ENCODE assay signal across 8 mouse cellular contexts in genomic region chr3:30599711-30600545, GRCm38 (mm10). TPM values are rescaled to one million over a fixed set of nuclear protein-coding genes. Genes with fewer than 3 reads are reported as not detected.
A peak's percentile ranks its signal among the peaks of the same experiment; 100 is the strongest.
DNase-seq lines count a peak whose midpoint lies in the region; ATAC-seq and TF ChIP-seq lines count a peak whose summit lies in the region.

TSS of gene Actrt3 (minus strand) at chr3:30599939.

- ATAC-seq in hindbrain, embryonic 12.5 days (ENCODE audit: low FRiP score) = no peak
- no peak for ATAC-seq in midbrain, embryonic 14.5 days (ENCODE audit: low FRiP score, low TSS enrichment)
- no peak for ATAC-seq in stomach, embryonic 16.5 days (ENCODE audit: insufficient read depth, low FRiP score)

- H3K4me3 ChIP-seq in forebrain, embryonic 10.5 days = peak within 1 kb of the TSS; percentile 92
- H3K4me3 ChIP-seq in hindbrain, embryonic 12.5 days = peak within 1 kb of the TSS; percentile 51
- H3K4me3 ChIP-seq in limb, embryonic 10.5 days = peak within 1 kb of the TSS; percentile 77
- peak within 1 kb of the TSS; percentile 80 for H3K4me3 ChIP-seq in midbrain, embryonic 14.5 days (replicated peaks; ENCODE audit: low read depth, low read length)
- peak within 1 kb of the TSS; percentile 63 for H3K4me3 ChIP-seq in stomach, embryonic 16.5 days (replicated peaks; ENCODE audit: low read length)

- no peaks in the 10 kb centered on the region for H3K9me3 ChIP-seq in forebrain, embryonic 10.5 days
- no peaks in the 10 kb centered on the region for H3K9me3 ChIP-seq in hindbrain, embryonic 12.5 days (replicated peaks)
- H3K9me3 ChIP-seq in limb, embryonic 10.5 days (replicated peaks) = no peaks in the 10 kb centered on the region
- no peaks in the 10 kb centered on the region for H3K9me3 ChIP-seq in midbrain, embryonic 14.5 days (ENCODE audit: control insufficient read depth, low read length)
- H3K9me3 ChIP-seq in stomach, embryonic 16.5 days (replicated peaks; ENCODE audit: control insufficient read depth, low read length) = no peaks in the 10 kb centered on the region

- peaks cover 30% of the 10 kb centered on the region for H3K4me1 ChIP-seq in forebrain, embryonic 10.5 days
- peaks cover 30% of the 10 kb centered on the region for H3K4me1 ChIP-seq in hindbrain, embryonic 12.5 days
- peaks cover 27% of the 10 kb centered on the region for H3K4me1 ChIP-seq in limb, embryonic 10.5 days
- peaks cover 6% of the 10 kb centered on the region for H3K4me1 ChIP-seq in midbrain, embryonic 14.5 days (ENCODE audit: control insufficient read depth, insufficient read depth, low read length)
- H3K4me1 ChIP-seq in stomach, embryonic 16.5 days (ENCODE audit: control insufficient read depth, insufficient read depth, low read length) = peaks cover 16% of the 10 kb centered on the region

- 2% methylated on average over 32 of the region's 32 CpGs for WGBS in forebrain, embryonic 10.5 days
- WGBS in hindbrain, embryonic 12.5 days = 2% methylated on average over 32 of the region's 32 CpGs
- WGBS in limb, embryonic 10.5 days = under 1% methylated on average over 32 of the region's 32 CpGs
- WGBS in midbrain, embryonic 14.5 days = 1% methylated on average over 32 of the region's 32 CpGs
- WGBS in stomach, embryonic 16.5 days = 2% methylated on average over 32 of the region's 32 CpGs

- H3K27me3 ChIP-seq in forebrain, embryonic 10.5 days (ENCODE audit: poor library complexity, severe bottlenecking) = peaks cover 41% of the 10 kb centered on the region
- peaks cover 4% of the 10 kb centered on the region; the same call in 1 of the 2 replicates for H3K27me3 ChIP-seq in hindbrain, embryonic 12.5 days
- H3K27me3 ChIP-seq in limb, embryonic 10.5 days (ENCODE audit: low read depth, poor library complexity, severe bottlenecking) = peaks cover 26% of the 10 kb centered on the region
- no peaks in the 10 kb centered on the region; the same call in 1 of the 2 replicates for H3K27me3 ChIP-seq in midbrain, embryonic 14.5 days (ENCODE audit: control insufficient read depth, insufficient read depth, low read length)
- no peaks in the 10 kb centered on the region for H3K27me3 ChIP-seq in stomach, embryonic 16.5 days (ENCODE audit: control insufficient read depth, insufficient read depth, low read length)

- TF ChIP-seq POLR2A in brain, embryonic 14.5 days (IDR thresholded peaks at IDR 0.05; ENCODE audit: borderline replicate concordance, extremely low read depth, insufficient read depth, insufficient read length, poor library complexity, severe bottlenecking) = no peak

- DNase-seq in adrenal gland, adult (ENCODE audit: inconsistent age in 2 of 2, low spot score in 1 of 2) = peak; percentile 46 to 70
- no peak for DNase-seq in adrenal gland, adult 8-10 months
- DNase-seq in brain, embryonic 14.5 days (ENCODE audit: low read depth) = peak; percentile 74
- peak; percentile 50 for DNase-seq in forebrain, embryonic 10.5 days (ENCODE audit: extremely low spot score, low spot score)
- peak; percentile 63 for DNase-seq in limb, embryonic 10.5 days (ENCODE audit: low spot score)
- DNase-seq in midbrain, embryonic 14.5 days = peak; percentile 70

- peak within 1 kb of the TSS; percentile 81 for H3K27ac ChIP-seq in forebrain, embryonic 10.5 days
- H3K27ac ChIP-seq in hindbrain, embryonic 12.5 days = peak within 1 kb of the TSS; percentile 48
- H3K27ac ChIP-seq in limb, embryonic 10.5 days = peak within 1 kb of the TSS; percentile 75; the same call in 1 of the 2 replicates
- H3K27ac ChIP-seq in midbrain, embryonic 14.5 days (replicated peaks; ENCODE audit: low read depth, low read length) = 0 out of 2 replicates have a peak within 1 kb of the TSS, but pooled peaks have one; percentile 37
- H3K27ac ChIP-seq in stomach, embryonic 16.5 days (ENCODE audit: low read length) = peak within 1 kb of the TSS; percentile 71

- H3K36me3 ChIP-seq in forebrain, embryonic 10.5 days (replicated peaks) = peaks cover 10% of the 10 kb centered on the region
- H3K36me3 ChIP-seq in hindbrain, embryonic 12.5 days = peaks cover 9% of the 10 kb centered on the region; the same call in 1 of the 2 replicates
- H3K36me3 ChIP-seq in limb, embryonic 10.5 days = peaks cover 10% of the 10 kb centered on the region
- H3K36me3 ChIP-seq in midbrain, embryonic 14.5 days (ENCODE audit: control insufficient read depth, insufficient read depth, low read length) = peaks cover 9% of the 10 kb centered on the region; the same call in 1 of the 2 replicates
- H3K36me3 ChIP-seq in stomach, embryonic 16.5 days (ENCODE audit: control insufficient read depth, insufficient read depth, low read length) = peaks cover 6% of the 10 kb centered on the region; the same call in 1 of the 2 replicates

- peak within 1 kb of the TSS; percentile 81 for H3K4me2 ChIP-seq in hindbrain, embryonic 12.5 days (replicated peaks)
- peak within 1 kb of the TSS; percentile 80 for H3K4me2 ChIP-seq in midbrain, embryonic 14.5 days (ENCODE audit: low read length)
- H3K4me2 ChIP-seq in stomach, embryonic 16.5 days (ENCODE audit: low read depth, low read length) = peak within 1 kb of the TSS; percentile 74

- TF ChIP-seq CTCF in brain, embryonic 14.5 days (IDR thresholded peaks at IDR 0.05; ENCODE audit: borderline replicate concordance, extremely low read depth, insufficient read depth, insufficient read length) = no peak

- peak within 1 kb of the TSS; percentile 60 for H3K9ac ChIP-seq in hindbrain, embryonic 12.5 days
- peak within 1 kb of the TSS; percentile 60 for H3K9ac ChIP-seq in midbrain, embryonic 14.5 days (replicated peaks; ENCODE audit: low read length)
- peak within 1 kb of the TSS; percentile 67 for H3K9ac ChIP-seq in stomach, embryonic 16.5 days (ENCODE audit: low read length)

RNA-seq across cellular contexts. Expression of gene Actrt3, which starts in this region (rescaled TPM):
- total RNA-seq in adrenal gland, adult 8-10 months (2022) = under 1 TPM in 1 of 4 experiments, not detected in 3; 0.24 TPM
- 0.11 and 0.13 TPM in 2 replicates for polyA plus RNA-seq in brain, embryonic 14.5 days (2012; rRNA removed)
- polyA plus RNA-seq in forebrain, embryonic 10.5 days (2016; fragmentation: Nextera tagmentation; extraction: Ambion mirVana) = 0.09 and 0.17 TPM in 2 replicates
- 0.20 TPM in 1 of 2 replicates, not detected in the other for polyA plus RNA-seq in hindbrain, embryonic 12.5 days (2016; fragmentation: Nextera tagmentation; extraction: Ambion mirVana)
- polyA plus RNA-seq in limb, embryonic 10.5 days (2016; fragmentation: Nextera tagmentation; extraction: Ambion mirVana) = 0.08 TPM in 1 of 2 replicates, not detected in the other
- polyA plus RNA-seq in midbrain, embryonic 14.5 days (2014; fragmentation: Nextera tagmentation; extraction: Ambion mirVana) = 0.15 and 0.38 TPM in 2 replicates
- polyA plus RNA-seq in stomach, embryonic 16.5 days (2015; fragmentation: Nextera tagmentation; extraction: Ambion mirVana) = 0.11 and 0.41 TPM in 2 replicates

Comparison
In these comparisons a context has a peak if more than half of its experiments do, and no peak if none do; other contexts are left out.
1. Peak in DNase-seq in brain, embryonic 14.5 days; RNA of the gene not detected or under 1 TPM.
2. Peak in DNase-seq, H3K4me3 ChIP-seq and H3K27ac ChIP-seq in forebrain, embryonic 10.5 days; RNA of the gene not detected or under 1 TPM.
3. Peak in DNase-seq, H3K4me3 ChIP-seq and H3K27ac ChIP-seq in limb, embryonic 10.5 days; RNA of the gene not detected or under 1 TPM.
4. Peak in DNase-seq, H3K4me3 ChIP-seq, H3K27ac ChIP-seq, H3K9ac ChIP-seq and H3K4me2 ChIP-seq in midbrain, embryonic 14.5 days; RNA of the gene not detected or under 1 TPM.